Mouse (Mus musculus): Measurements from ENCODE around the gene Spon1.

- TF ChIP-seq CTCF (IDR thresholded peaks at IDR 0.05; ENCODE audit: low read depth) (no peak), EP300 (optimal IDR thresholded peaks at IDR 0.05) (no peak)
Observed at GRCm38 (mm10) chr7:113901941-113902515, 136.2 kb downstream of the Spon1 start.
